ENCODE assay signal across 8 mouse cellular contexts in the genomic region with DNA sequence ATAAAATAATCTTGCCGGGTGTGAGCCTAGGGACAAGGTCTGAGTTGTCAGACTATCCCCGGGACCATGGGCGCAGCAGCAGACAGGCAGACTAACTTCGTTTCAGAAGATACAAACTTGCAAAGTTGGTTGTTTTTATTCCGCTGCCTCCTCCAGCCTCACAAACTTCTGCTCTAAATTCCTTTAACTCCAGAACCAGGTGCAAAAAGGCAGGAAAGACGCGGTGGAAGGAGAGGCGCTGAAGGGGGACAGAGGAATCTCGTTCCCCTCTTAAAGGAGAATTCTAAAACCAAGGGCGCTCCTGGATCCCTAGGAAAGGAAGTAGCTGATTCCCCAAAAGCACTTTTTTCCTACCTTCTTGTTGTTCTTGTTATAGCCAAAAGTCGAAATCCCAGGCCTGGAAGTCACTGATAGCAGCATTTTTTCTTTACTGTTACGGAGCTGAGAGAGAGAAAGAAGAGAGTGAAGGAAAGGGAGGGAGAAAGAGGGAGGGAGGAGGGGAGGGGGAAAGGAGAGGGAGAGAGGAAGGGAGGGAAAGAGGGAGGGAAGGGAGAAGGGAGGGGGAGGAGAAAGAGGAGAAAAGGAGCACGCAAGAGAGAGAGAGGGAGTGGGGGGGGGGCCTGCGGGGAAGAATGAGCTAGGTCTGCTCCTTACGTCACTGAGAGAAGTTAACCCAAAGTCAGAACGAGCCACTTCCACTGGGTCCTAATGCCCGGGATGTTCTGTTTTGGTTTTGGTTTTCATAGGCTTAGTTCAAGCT. TPM values are rescaled to one million over a fixed set of nuclear protein-coding genes. Genes with fewer than 3 reads are reported as not detected.
DNase-seq lines count a peak whose midpoint lies in the region; ATAC-seq and TF ChIP-seq lines count a peak whose summit lies in the region.

No protein-coding gene starts in this region.

- H3K27me3 ChIP-seq in erythroblast, embryonic 14.5 days (ENCODE audit: control insufficient read depth) = no peaks in the 10 kb centered on the region
- no peaks in the 10 kb centered on the region for H3K27me3 ChIP-seq in heart, embryonic 15.5 days
- no peaks in the 10 kb centered on the region for H3K27me3 ChIP-seq in kidney, postnatal 0 days (ENCODE audit: insufficient read depth, low read length)
- no peaks in the 10 kb centered on the region for H3K27me3 ChIP-seq in liver, embryonic 13.5 days
- H3K27me3 ChIP-seq in stomach, embryonic 16.5 days (ENCODE audit: control insufficient read depth, insufficient read depth, low read length) = no peaks in the 10 kb centered on the region

- H3K9me3 ChIP-seq in erythroblast, embryonic 14.5 days (ENCODE audit: control insufficient read depth, low read length) = no peaks in the 10 kb centered on the region
- H3K9me3 ChIP-seq in heart, embryonic 15.5 days (replicated peaks) = no peaks in the 10 kb centered on the region
- H3K9me3 ChIP-seq in kidney, postnatal 0 days (replicated peaks; ENCODE audit: low read length) = no peaks in the 10 kb centered on the region
- no peaks in the 10 kb centered on the region for H3K9me3 ChIP-seq in liver, embryonic 13.5 days (replicated peaks)
- H3K9me3 ChIP-seq in stomach, embryonic 16.5 days (replicated peaks; ENCODE audit: control insufficient read depth, low read length) = no peaks in the 10 kb centered on the region

- peak; percentile 24 to 70 for DNase-seq in CD8-positive naive resting alpha-beta T cell, adult 2 months (ENCODE audit: low read depth in 2 of 2, low spot score in 2 of 2)
- DNase-seq in brain, adult 2 months (ENCODE audit: low read depth, low spot score) = peak; percentile 96
- peak; percentile 95 for DNase-seq in kidney, postnatal 0 days (ENCODE audit: low spot score)
- peak; percentile 51 for DNase-seq in liver, embryonic 13.5 days
- DNase-seq in naive thymus-derived CD4-positive, alpha-beta T cell, adult 2 months (ENCODE audit: low read depth) = peak; percentile 84

- peak overlapping the region; percentile 60 for H3K9ac ChIP-seq in heart, embryonic 15.5 days
- H3K9ac ChIP-seq in kidney, postnatal 0 days (ENCODE audit: low read depth, low read length) = peak overlapping the region; percentile 76
- H3K9ac ChIP-seq in liver, embryonic 13.5 days = peak overlapping the region; percentile 77
- peak overlapping the region; percentile 73 for H3K9ac ChIP-seq in stomach, embryonic 16.5 days (ENCODE audit: low read length)

- H3K4me1 ChIP-seq in erythroblast, embryonic 14.5 days (ENCODE audit: control insufficient read depth) = peaks cover 27% of the 10 kb centered on the region
- peaks cover 22% of the 10 kb centered on the region for H3K4me1 ChIP-seq in heart, embryonic 15.5 days (replicated peaks)
- H3K4me1 ChIP-seq in kidney, postnatal 0 days (replicated peaks; ENCODE audit: insufficient read depth, low read length) = peaks cover 18% of the 10 kb centered on the region
- peaks cover 42% of the 10 kb centered on the region for H3K4me1 ChIP-seq in liver, embryonic 13.5 days (replicated peaks)
- peaks cover 18% of the 10 kb centered on the region for H3K4me1 ChIP-seq in stomach, embryonic 16.5 days (ENCODE audit: control insufficient read depth, insufficient read depth, low read length)

- H3K27ac ChIP-seq in heart, embryonic 15.5 days = peak overlapping the region; percentile 90
- peak overlapping the region; percentile 95 for H3K27ac ChIP-seq in kidney, postnatal 0 days
- H3K27ac ChIP-seq in liver, embryonic 13.5 days = peak overlapping the region; percentile 76
- peak overlapping the region; percentile 93 for H3K27ac ChIP-seq in stomach, embryonic 16.5 days (ENCODE audit: low read length)

- WGBS in heart, embryonic 15.5 days = 1% methylated on average over 17 of the region's 17 CpGs
- under 1% methylated on average over 17 of the region's 17 CpGs for WGBS in kidney, postnatal 0 days
- under 1% methylated on average over 17 of the region's 17 CpGs for WGBS in liver, embryonic 13.5 days (ENCODE audit: insufficient replicate concordance)
- 0% methylated on average over 17 of the region's 17 CpGs for WGBS in stomach, embryonic 16.5 days

- TF ChIP-seq CTCF in kidney, postnatal 0 days (IDR thresholded peaks at IDR 0.05; ENCODE audit: low read depth) = no peak; the same call in 1 of the 2 replicates

- H3K4me3 ChIP-seq in erythroblast, embryonic 14.5 days (replicated peaks) = peak overlapping the region; percentile 74
- H3K4me3 ChIP-seq in heart, embryonic 15.5 days = peak overlapping the region; percentile 60
- peak overlapping the region; percentile 61 for H3K4me3 ChIP-seq in kidney, postnatal 0 days (replicated peaks; ENCODE audit: low read depth, low read length)
- H3K4me3 ChIP-seq in liver, embryonic 13.5 days (replicated peaks) = peak overlapping the region; percentile 65
- H3K4me3 ChIP-seq in stomach, embryonic 16.5 days (replicated peaks; ENCODE audit: low read length) = peak overlapping the region; percentile 65

- ATAC-seq in heart, embryonic 15.5 days (replicated peaks; ENCODE audit: insufficient number of reproducible peaks, insufficient read depth, low FRiP score, low read depth) = peak; percentile 84
- ATAC-seq in kidney, postnatal 0 days (replicated peaks; ENCODE audit: low FRiP score, low read depth) = peak; percentile 81
- ATAC-seq in liver, embryonic 13.5 days (ENCODE audit: low read depth) = peak; percentile 80
- peak; percentile 94 for ATAC-seq in stomach, embryonic 16.5 days (ENCODE audit: insufficient read depth, low FRiP score)

- H3K4me2 ChIP-seq in heart, embryonic 15.5 days = peak overlapping the region; percentile 65
- H3K4me2 ChIP-seq in kidney, postnatal 0 days (ENCODE audit: low read length) = peak overlapping the region; percentile 79
- H3K4me2 ChIP-seq in liver, embryonic 13.5 days = peak overlapping the region; percentile 81
- peak overlapping the region; percentile 77 for H3K4me2 ChIP-seq in stomach, embryonic 16.5 days (ENCODE audit: low read depth, low read length)

- H3K36me3 ChIP-seq in erythroblast, embryonic 14.5 days (ENCODE audit: control insufficient read depth) = no peaks in the 10 kb centered on the region
- H3K36me3 ChIP-seq in heart, embryonic 15.5 days = no peaks in the 10 kb centered on the region
- no peaks in the 10 kb centered on the region for H3K36me3 ChIP-seq in kidney, postnatal 0 days (ENCODE audit: insufficient read depth, low read length)
- no peaks in the 10 kb centered on the region for H3K36me3 ChIP-seq in liver, embryonic 13.5 days
- H3K36me3 ChIP-seq in stomach, embryonic 16.5 days (ENCODE audit: control insufficient read depth, insufficient read depth, low read length) = no peaks in the 10 kb centered on the region

RNA-seq across cellular contexts. Expression of gene Rbms2, which starts 3.9 kb away (rescaled TPM):
- polyA plus RNA-seq in erythroblast, embryonic 14.5 days (2012) = 0.72 and 0.93 TPM in 2 replicates
- 33.8 and 38.2 TPM in 2 replicates for polyA plus RNA-seq in heart, embryonic 15.5 days (2015; fragmentation: Nextera tagmentation; extraction: Ambion mirVana)
- 27.0 and 30.0 TPM in 2 replicates for polyA plus RNA-seq in kidney, postnatal 0 days (2015; fragmentation: Nextera tagmentation; extraction: Ambion mirVana)
- polyA plus RNA-seq in liver, embryonic 13.5 days (2015; fragmentation: Nextera tagmentation; extraction: Ambion mirVana) = 7.0 and 8.8 TPM in 2 replicates
- 30.3 and 34.2 TPM in 2 replicates for polyA plus RNA-seq in stomach, embryonic 16.5 days (2015; fragmentation: Nextera tagmentation; extraction: Ambion mirVana)

RNA-seq across cellular contexts. Expression of gene Gls2, which starts 18.1 kb away (rescaled TPM):
- polyA plus RNA-seq in erythroblast, embryonic 14.5 days (2012) = not detected in 2 replicates
- polyA plus RNA-seq in heart, embryonic 15.5 days (2015; fragmentation: Nextera tagmentation; extraction: Ambion mirVana) = 0.58 and 0.66 TPM in 2 replicates
- 0.68 and 0.79 TPM in 2 replicates for polyA plus RNA-seq in kidney, postnatal 0 days (2015; fragmentation: Nextera tagmentation; extraction: Ambion mirVana)
- polyA plus RNA-seq in liver, embryonic 13.5 days (2015; fragmentation: Nextera tagmentation; extraction: Ambion mirVana) = 1.9 and 2.2 TPM in 2 replicates
- 3.2 and 3.7 TPM in 2 replicates for polyA plus RNA-seq in stomach, embryonic 16.5 days (2015; fragmentation: Nextera tagmentation; extraction: Ambion mirVana)

RNA-seq across cellular contexts. Expression of gene Spryd4, which starts 35.4 kb away (rescaled TPM):
- 0.10 and 0.18 TPM in 2 replicates for polyA plus RNA-seq in erythroblast, embryonic 14.5 days (2012)
- 37.9 and 38.6 TPM in 2 replicates for polyA plus RNA-seq in heart, embryonic 15.5 days (2015; fragmentation: Nextera tagmentation; extraction: Ambion mirVana)
- polyA plus RNA-seq in kidney, postnatal 0 days (2015; fragmentation: Nextera tagmentation; extraction: Ambion mirVana) = 31.5 and 35.1 TPM in 2 replicates
- polyA plus RNA-seq in liver, embryonic 13.5 days (2015; fragmentation: Nextera tagmentation; extraction: Ambion mirVana) = 24.1 and 24.7 TPM in 2 replicates
- 32.4 and 33.5 TPM in 2 replicates for polyA plus RNA-seq in stomach, embryonic 16.5 days (2015; fragmentation: Nextera tagmentation; extraction: Ambion mirVana)

RNA-seq across cellular contexts. Expression of gene Mip, which starts 49.5 kb away (rescaled TPM):
- 0.03 TPM in 1 of 2 replicates, not detected in the other for polyA plus RNA-seq in erythroblast, embryonic 14.5 days (2012)
- 0.08 TPM in 1 of 2 replicates, not detected in the other for polyA plus RNA-seq in heart, embryonic 15.5 days (2015; fragmentation: Nextera tagmentation; extraction: Ambion mirVana)
- not detected in 2 replicates for polyA plus RNA-seq in kidney, postnatal 0 days (2015; fragmentation: Nextera tagmentation; extraction: Ambion mirVana)
- 0.09 TPM in 1 of 2 replicates, not detected in the other for polyA plus RNA-seq in liver, embryonic 13.5 days (2015; fragmentation: Nextera tagmentation; extraction: Ambion mirVana)
- polyA plus RNA-seq in stomach, embryonic 16.5 days (2015; fragmentation: Nextera tagmentation; extraction: Ambion mirVana) = not detected in 2 replicates

RNA-seq across cellular contexts. Expression of gene Timeless, which starts 55.7 kb away (rescaled TPM):
- 2.7 and 3.0 TPM in 2 replicates for polyA plus RNA-seq in erythroblast, embryonic 14.5 days (2012)
- 22.3 and 32.1 TPM in 2 replicates for polyA plus RNA-seq in heart, embryonic 15.5 days (2015; fragmentation: Nextera tagmentation; extraction: Ambion mirVana)
- 26.4 and 33.3 TPM in 2 replicates for polyA plus RNA-seq in kidney, postnatal 0 days (2015; fragmentation: Nextera tagmentation; extraction: Ambion mirVana)
- polyA plus RNA-seq in liver, embryonic 13.5 days (2015; fragmentation: Nextera tagmentation; extraction: Ambion mirVana) = 34.8 and 37.4 TPM in 2 replicates
- 30.4 and 35.0 TPM in 2 replicates for polyA plus RNA-seq in stomach, embryonic 16.5 days (2015; fragmentation: Nextera tagmentation; extraction: Ambion mirVana)

Comparison
In these comparisons a context has a peak if more than half of its experiments do, and no peak if none do; other contexts are left out.
1. Peak in every context shown above with its lines: DNase-seq, ATAC-seq, H3K4me3 ChIP-seq and H3K27ac ChIP-seq.
2. RNA of gene Spryd4, which starts 35.4 kb away (polyA plus RNA-seq): 37.9 to 38.6 TPM in heart, embryonic 15.5 days, 31.5 to 35.1 TPM in kidney, postnatal 0 days, 32.4 to 33.5 TPM in stomach, embryonic 16.5 days and 24.1 to 24.7 TPM in liver, embryonic 13.5 days; 0.10 to 0.18 TPM in erythroblast, embryonic 14.5 days; every median in the first group is over 10 times any median in the second.